Mouse (Mus musculus) hindbrain, embryonic 14.5 days (tissue): ENCODE measurements around the gene Igfl3. TPM values are rescaled to one million over a fixed set of nuclear protein-coding genes. Genes with fewer than 3 reads are reported as not detected.

Source experiments
- ATAC-seq: fragments of 200-750 bp; cut with Nextera tagmentation; 2 replicates; pipeline ENCODE4 v1.8.0; 2017; ENCODE audit warnings: moderate number of reproducible peaks, mild to moderate bottlenecking, moderate TSS enrichment, moderate library complexity; ENCODE audit not compliant: low FRiP score
- DNase-seq: peaks from one replicate; pipeline ENCODE4 v3.0.0-alpha.2; 2015; ENCODE audit warnings: low spot score
- H3K27ac ChIP-seq: fragments of 300-500 bp; sonication (generic); 2 replicates; pipeline ENCODE4 v1.5.1; 2014; ENCODE audit warnings: mild to moderate bottlenecking, moderate library complexity
- H3K27me3 ChIP-seq: fragments of 300-500 bp; sonication (generic); 2 replicates; pipeline ENCODE4 v1.6.1; 2014; ENCODE audit warnings: mild to moderate bottlenecking, low read length, mixed read lengths; ENCODE audit not compliant: control insufficient read depth, insufficient read depth
- H3K36me3 ChIP-seq: fragments of 300-500 bp; sonication (generic); replicated peaks from 2 replicates; pipeline ENCODE4 v1.6.1; 2014; ENCODE audit not compliant: control insufficient read depth, insufficient read depth
- H3K4me1 ChIP-seq: fragments of 300-500 bp; sonication (generic); replicated peaks from 2 replicates; pipeline ENCODE4 v1.6.1; 2014; ENCODE audit warnings: antibody characterized with exemption, low read length, mixed read lengths; ENCODE audit not compliant: control insufficient read depth, insufficient read depth
- H3K4me2 ChIP-seq: fragments of 300-500 bp; sonication (generic); replicated peaks from 2 replicates; pipeline ENCODE4 v1.6.1; 2014; ENCODE audit warnings: mild to moderate bottlenecking, moderate library complexity
- H3K4me3 ChIP-seq: fragments of 300-500 bp; sonication (generic); replicated peaks from 2 replicates; pipeline ENCODE4 v1.5.1; 2014; ENCODE audit warnings: mild to moderate bottlenecking, low read length
- H3K9ac ChIP-seq: fragments of 300-500 bp; sonication (generic); 2 replicates; pipeline ENCODE4 v1.6.1; 2014
- H3K9me3 ChIP-seq: fragments of 300-500 bp; sonication (generic); 2 replicates; pipeline ENCODE4 v1.6.1; 2016; ENCODE audit warnings: low read length; ENCODE audit not compliant: control insufficient read depth
- WGBS: fragments of 180-500 bp; shearing (Covaris S2); extraction: QIAGEN DNeasy Blood & Tissue Kit; methylation state at CpG from one replicate; pipeline ENCODE4 v1.1.7; 2014; 5-methylcytosine and 5-hydroxymethylcytosine counted together
- polyA plus RNA-seq: library from polyadenylated mRNA; unstranded; fragments of >200 nt; fragmentation: Nextera tagmentation; extraction: Ambion mirVana; gene quantifications from 2 replicates; pipeline ENCODE4 v1.2.1, GENCODE M21; 2014

The Igfl3 gene
- not detected in 2 replicates for polyA plus RNA-seq

DNA sequence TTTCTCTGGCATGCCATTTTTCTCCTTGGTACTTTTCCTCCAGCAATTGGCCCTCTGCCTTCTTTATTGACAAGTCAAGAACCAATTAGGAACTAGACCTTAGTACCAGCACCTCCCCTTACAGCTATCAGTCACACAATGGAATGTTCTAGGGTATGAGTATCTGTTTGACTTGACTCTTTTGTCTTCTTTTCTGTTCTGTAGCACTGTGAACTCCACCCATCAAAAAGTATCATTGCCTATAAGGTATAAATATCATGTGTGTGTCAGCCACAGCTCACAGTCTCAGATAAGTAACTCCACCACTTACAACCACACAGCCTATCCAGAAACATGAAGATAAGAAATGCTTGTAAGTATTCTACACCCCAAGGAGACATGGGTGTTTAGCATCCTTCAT, at the start of gene Igfl3:
TSS of gene Igfl3 (plus strand) at position 301 of the 400 bp plus-strand sequence.
- peaks cover 61% of the 10 kb centered on the region for H3K9me3 ChIP-seq
- no peak for ATAC-seq

DNA sequence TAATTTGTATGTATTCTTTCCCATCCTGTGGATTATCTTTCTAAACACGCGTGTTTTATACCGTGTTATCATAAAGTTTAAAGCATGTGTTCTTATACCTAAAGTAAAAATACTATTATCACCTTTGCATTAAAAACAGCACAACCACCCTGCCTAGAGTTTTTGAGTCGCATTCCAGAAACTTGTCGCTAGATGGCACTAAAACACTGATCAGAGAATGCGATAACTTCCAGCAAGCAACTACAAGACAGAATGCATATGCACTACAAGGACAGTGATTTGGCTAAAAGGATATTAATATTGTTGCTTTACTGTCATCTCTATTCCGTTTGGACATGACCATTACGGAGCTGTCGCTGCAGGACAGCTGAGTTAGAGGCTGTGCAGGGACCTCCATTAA, 34.6 kb downstream of the Igfl3 start:
- ATAC-seq (no peak), DNase-seq (peak; percentile 34)
- Histone ChIP-seq H3K27me3 (no peaks in the 10 kb centered on the region), H3K27ac (no peak overlapping the region), H3K9me3 (no peaks in the 10 kb centered on the region), H3K36me3 (no peaks in the 10 kb centered on the region), H3K9ac (no peak overlapping the region), H3K4me3 (no peak overlapping the region), H3K4me1 (no peaks in the 10 kb centered on the region), H3K4me2 (no peak overlapping the region)
- WGBS: 14% methylated on average over 9 of the region's 9 CpGs

More for the DNA sequence above, at the start of gene Igfl3:
- H3K27ac ChIP-seq: no peak within 1 kb of the TSS
- H3K27me3 ChIP-seq: no peaks in the 10 kb centered on the region
- no peak within 1 kb of the TSS for H3K4me3 ChIP-seq
- H3K4me1 ChIP-seq: no peaks in the 10 kb centered on the region
- H3K36me3 ChIP-seq: no peaks in the 10 kb centered on the region
- DNase-seq: no peak
- H3K4me2 ChIP-seq: no peak within 1 kb of the TSS
- H3K9ac ChIP-seq: no peak within 1 kb of the TSS

DNA sequence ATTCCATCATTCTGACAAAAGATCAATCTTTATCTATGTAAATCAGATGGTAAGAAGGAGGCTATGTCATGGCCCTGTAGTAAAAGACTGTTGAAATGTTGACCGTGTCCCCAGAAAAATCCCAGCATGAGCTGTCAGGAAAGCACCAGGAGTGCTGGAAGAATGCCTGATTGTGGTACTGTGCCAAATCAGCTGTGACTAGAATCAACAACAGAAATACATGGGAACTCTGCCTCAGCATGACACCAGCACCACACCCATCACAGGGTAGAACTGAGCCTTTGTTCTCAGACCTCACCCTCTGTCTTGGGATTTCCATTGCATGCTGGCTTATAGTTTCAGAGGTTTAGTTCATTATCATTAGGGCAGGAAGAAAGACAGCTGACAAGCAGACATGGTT, 38.4 kb downstream of the Igfl3 start:
- Histone ChIP-seq H3K4me3 (no peak overlapping the region), H3K9ac (no peak overlapping the region), H3K36me3 (no peaks in the 10 kb centered on the region), H3K4me2 (no peak overlapping the region), H3K27me3 (no peaks in the 10 kb centered on the region), H3K4me1 (no peaks in the 10 kb centered on the region), H3K9me3 (0 out of 2 replicates have a peak, but pooled peaks cover 11% of the 10 kb centered on the region), H3K27ac (no peak overlapping the region)
- ATAC-seq: no peak
- no peak for DNase-seq
- WGBS: 56% methylated on average over 1 of the region's 1 CpGs

Other genes with a start within 250 kb of the Igfl3 start
- not detected in 2 replicates for gene Ceacam11, start 204.4 kb upstream of the Igfl3 start, polyA plus RNA-seq
- not detected in 2 replicates for gene Ceacam13, start 166.6 kb upstream of the Igfl3 start, polyA plus RNA-seq
- not detected in 2 replicates for gene Ceacam12, start 110.6 kb upstream of the Igfl3 start, polyA plus RNA-seq
- not detected in 2 replicates for gene Mill1, start 68.9 kb downstream of the Igfl3 start, polyA plus RNA-seq
- gene Psg18, start 178.5 kb downstream of the Igfl3 start, polyA plus RNA-seq: not detected in 2 replicates